Mouse (Mus musculus): ENCODE data around the gene Shpk. TPM values are rescaled to one million over a fixed set of nuclear protein-coding genes. Genes with fewer than 3 reads are reported as not detected.

Gene Shpk
- polyA plus RNA-seq, 1 experiment = 0.93 TPM

GRCm38 (mm10) chr11:73220651-73221050 lies 21.4 kb downstream of the Shpk start:
- no peaks in the 10 kb centered on the region for H3K27me3 ChIP-seq (ENCODE audit: control insufficient read depth, insufficient read depth, low read length, poor library complexity, severe bottlenecking)
- H3K36me3 ChIP-seq (ENCODE audit: control insufficient read depth, insufficient read depth, low read length, poor library complexity, severe bottlenecking) = no peaks in the 10 kb centered on the region
- no peaks in the 10 kb centered on the region for H3K4me1 ChIP-seq (ENCODE audit: control insufficient read depth, insufficient read depth, low read length)
- no peak overlapping the region for H3K27ac ChIP-seq (ENCODE audit: insufficient read depth, low read length)
- no peak overlapping the region for H3K4me3 ChIP-seq (ENCODE audit: low read depth, low read length)
- no peaks in the 10 kb centered on the region for H3K9me3 ChIP-seq (replicated peaks; ENCODE audit: control insufficient read depth, insufficient read depth, low read length, poor library complexity, severe bottlenecking)
- H3K9ac ChIP-seq (ENCODE audit: low read depth, poor library complexity, severe bottlenecking) = no peak overlapping the region
- TF ChIP-seq CTCF (IDR thresholded peaks at IDR 0.05; ENCODE audit: low read depth, low read length) (no peak), POLR2A (IDR thresholded peaks at IDR 0.05; ENCODE audit: insufficient read depth, low read length) (no peak), EP300 (IDR thresholded peaks at IDR 0.05; ENCODE audit: insufficient read depth, low read depth, low read length) (no peak)

GRCm38 (mm10) chr11:73222846-73223245 lies 23.6 kb downstream of the Shpk start:
- Histone ChIP-seq H3K27me3 (ENCODE audit: control insufficient read depth, insufficient read depth, low read length, poor library complexity, severe bottlenecking) (no peaks in the 10 kb centered on the region), H3K4me1 (ENCODE audit: control insufficient read depth, insufficient read depth, low read length) (no peaks in the 10 kb centered on the region), H3K27ac (ENCODE audit: insufficient read depth, low read length) (no peak overlapping the region), H3K9me3 (replicated peaks; ENCODE audit: control insufficient read depth, insufficient read depth, low read length, poor library complexity, severe bottlenecking) (no peaks in the 10 kb centered on the region), H3K36me3 (ENCODE audit: control insufficient read depth, insufficient read depth, low read length, poor library complexity, severe bottlenecking) (no peaks in the 10 kb centered on the region), H3K9ac (ENCODE audit: low read depth, poor library complexity, severe bottlenecking) (no peak overlapping the region), H3K4me3 (ENCODE audit: low read depth, low read length) (no peak overlapping the region)
- TF ChIP-seq POLR2A (IDR thresholded peaks at IDR 0.05; ENCODE audit: insufficient read depth, low read length) = no peak
- no peak for TF ChIP-seq CTCF (IDR thresholded peaks at IDR 0.05; ENCODE audit: low read depth, low read length)
- no peak for TF ChIP-seq EP300 (IDR thresholded peaks at IDR 0.05; ENCODE audit: insufficient read depth, low read depth, low read length)

GRCm38 (mm10) chr11:73223966-73224365 lies 24.7 kb downstream of the Shpk start:
- Histone ChIP-seq H3K4me3 (ENCODE audit: low read depth, low read length) (no peak overlapping the region), H3K4me1 (ENCODE audit: control insufficient read depth, insufficient read depth, low read length) (no peaks in the 10 kb centered on the region), H3K27me3 (ENCODE audit: control insufficient read depth, insufficient read depth, low read length, poor library complexity, severe bottlenecking) (no peaks in the 10 kb centered on the region), H3K9me3 (replicated peaks; ENCODE audit: control insufficient read depth, insufficient read depth, low read length, poor library complexity, severe bottlenecking) (no peaks in the 10 kb centered on the region), H3K27ac (ENCODE audit: insufficient read depth, low read length) (no peak overlapping the region), H3K9ac (ENCODE audit: low read depth, poor library complexity, severe bottlenecking) (no peak overlapping the region), H3K36me3 (ENCODE audit: control insufficient read depth, insufficient read depth, low read length, poor library complexity, severe bottlenecking) (no peaks in the 10 kb centered on the region)
- no peak for TF ChIP-seq EP300 (IDR thresholded peaks at IDR 0.05; ENCODE audit: insufficient read depth, low read depth, low read length)
- TF ChIP-seq CTCF (IDR thresholded peaks at IDR 0.05; ENCODE audit: low read depth, low read length) = peak; percentile 21
- no peak for TF ChIP-seq POLR2A (IDR thresholded peaks at IDR 0.05; ENCODE audit: insufficient read depth, low read length)

GRCm38 (mm10) chr11:73225856-73226255 lies 26.6 kb downstream of the Shpk start:
- Histone ChIP-seq H3K4me3 (ENCODE audit: low read depth, low read length) (no peak overlapping the region), H3K27ac (ENCODE audit: insufficient read depth, low read length) (no peak overlapping the region), H3K36me3 (ENCODE audit: control insufficient read depth, insufficient read depth, low read length, poor library complexity, severe bottlenecking) (no peaks in the 10 kb centered on the region), H3K27me3 (ENCODE audit: control insufficient read depth, insufficient read depth, low read length, poor library complexity, severe bottlenecking) (no peaks in the 10 kb centered on the region), H3K4me1 (ENCODE audit: control insufficient read depth, insufficient read depth, low read length) (no peaks in the 10 kb centered on the region), H3K9ac (ENCODE audit: low read depth, poor library complexity, severe bottlenecking) (no peak overlapping the region), H3K9me3 (replicated peaks; ENCODE audit: control insufficient read depth, insufficient read depth, low read length, poor library complexity, severe bottlenecking) (no peaks in the 10 kb centered on the region)
- no peak for TF ChIP-seq POLR2A (IDR thresholded peaks at IDR 0.05; ENCODE audit: insufficient read depth, low read length)
- no peak for TF ChIP-seq EP300 (IDR thresholded peaks at IDR 0.05; ENCODE audit: insufficient read depth, low read depth, low read length)
- TF ChIP-seq CTCF (IDR thresholded peaks at IDR 0.05; ENCODE audit: low read depth, low read length) = no peak

GRCm38 (mm10) chr11:73228881-73229280 lies 29.6 kb downstream of the Shpk start:
- no peak overlapping the region for H3K9ac ChIP-seq (ENCODE audit: low read depth, poor library complexity, severe bottlenecking)
- H3K9me3 ChIP-seq (replicated peaks; ENCODE audit: control insufficient read depth, insufficient read depth, low read length, poor library complexity, severe bottlenecking) = no peaks in the 10 kb centered on the region
- H3K4me3 ChIP-seq (ENCODE audit: low read depth, low read length) = no peak overlapping the region
- no peaks in the 10 kb centered on the region for H3K4me1 ChIP-seq (ENCODE audit: control insufficient read depth, insufficient read depth, low read length)
- H3K27me3 ChIP-seq (ENCODE audit: control insufficient read depth, insufficient read depth, low read length, poor library complexity, severe bottlenecking) = no peaks in the 10 kb centered on the region
- TF ChIP-seq CTCF (IDR thresholded peaks at IDR 0.05; ENCODE audit: low read depth, low read length) = no peak
- no peak for TF ChIP-seq POLR2A (IDR thresholded peaks at IDR 0.05; ENCODE audit: insufficient read depth, low read length)
- TF ChIP-seq EP300 (IDR thresholded peaks at IDR 0.05; ENCODE audit: insufficient read depth, low read depth, low read length) = no peak
- no peaks in the 10 kb centered on the region for H3K36me3 ChIP-seq (ENCODE audit: control insufficient read depth, insufficient read depth, low read length, poor library complexity, severe bottlenecking)
- H3K27ac ChIP-seq (ENCODE audit: insufficient read depth, low read length) = no peak overlapping the region

GRCm38 (mm10) chr11:73230081-73230480 lies 30.8 kb downstream of the Shpk start:
- H3K9ac ChIP-seq (ENCODE audit: low read depth, poor library complexity, severe bottlenecking) = no peak overlapping the region
- TF ChIP-seq POLR2A (IDR thresholded peaks at IDR 0.05; ENCODE audit: insufficient read depth, low read length) (no peak), EP300 (IDR thresholded peaks at IDR 0.05; ENCODE audit: insufficient read depth, low read depth, low read length) (no peak), CTCF (IDR thresholded peaks at IDR 0.05; ENCODE audit: low read depth, low read length) (no peak)
- no peak overlapping the region for H3K4me3 ChIP-seq (ENCODE audit: low read depth, low read length)
- H3K27ac ChIP-seq (ENCODE audit: insufficient read depth, low read length) = no peak overlapping the region
- no peaks in the 10 kb centered on the region for H3K27me3 ChIP-seq (ENCODE audit: control insufficient read depth, insufficient read depth, low read length, poor library complexity, severe bottlenecking)
- no peaks in the 10 kb centered on the region for H3K36me3 ChIP-seq (ENCODE audit: control insufficient read depth, insufficient read depth, low read length, poor library complexity, severe bottlenecking)
- H3K9me3 ChIP-seq (replicated peaks; ENCODE audit: control insufficient read depth, insufficient read depth, low read length, poor library complexity, severe bottlenecking) = no peaks in the 10 kb centered on the region
- no peaks in the 10 kb centered on the region for H3K4me1 ChIP-seq (ENCODE audit: control insufficient read depth, insufficient read depth, low read length)
